Mouse (Mus musculus): ENCODE data around the gene Pxylp1.

The Pxylp1 gene

GRCm38 (mm10) chr9:96823005-96823404, 69.5 kb downstream of the Pxylp1 start:
- no peak for DNase-seq (ENCODE audit: low spot score)

GRCm38 (mm10) chr9:96818822-96819481, 73.5 kb downstream of the Pxylp1 start:
- DNase-seq (ENCODE audit: low spot score), result no peak

- peak; percentile 51 for DNase-seq (ENCODE audit: low spot score)
Observed at GRCm38 (mm10) chr9:96818128-96818821, 74.2 kb downstream of the Pxylp1 start.

GRCm38 (mm10) chr9:96811996-96812395, 80.5 kb downstream of the Pxylp1 start:
- no peak for DNase-seq (ENCODE audit: low spot score)

- DNase-seq (ENCODE audit: low spot score), result no peak
Observed at GRCm38 (mm10) chr9:96800131-96800825, 92.2 kb downstream of the Pxylp1 start.

GRCm38 (mm10) chr9:96797311-96797710, 95.2 kb downstream of the Pxylp1 start:
- DNase-seq (ENCODE audit: low spot score), result no peak

- no peak for DNase-seq (ENCODE audit: low spot score)
Observed at GRCm38 (mm10) chr9:96795399-96795928, 97.0 kb downstream of the Pxylp1 start.

GRCm38 (mm10) chr9:96794601-96795000, 97.9 kb downstream of the Pxylp1 start:
- DNase-seq (ENCODE audit: low spot score), result no peak

- no peak for DNase-seq (ENCODE audit: low spot score)
Observed at GRCm38 (mm10) chr9:96792543-96792942, 99.9 kb downstream of the Pxylp1 start.

GRCm38 (mm10) chr9:96790389-96791007, 102.0 kb downstream of the Pxylp1 start:
- no peak for DNase-seq (ENCODE audit: low spot score)

GRCm38 (mm10) chr9:96789906-96790305, 102.6 kb downstream of the Pxylp1 start:
- DNase-seq (ENCODE audit: low spot score), result no peak

GRCm38 (mm10) chr9:96787797-96788196, 104.7 kb downstream of the Pxylp1 start:
- no peak for DNase-seq (ENCODE audit: low spot score)

GRCm38 (mm10) chr9:96785871-96786342, 106.6 kb downstream of the Pxylp1 start:
- DNase-seq (ENCODE audit: low spot score), result no peak

GRCm38 (mm10) chr9:96785187-96785586, 107.3 kb downstream of the Pxylp1 start:
- no peak for DNase-seq (ENCODE audit: low spot score)

GRCm38 (mm10) chr9:96783667-96784066, 108.8 kb downstream of the Pxylp1 start:
- no peak for DNase-seq (ENCODE audit: low spot score)

- DNase-seq (ENCODE audit: low spot score), result no peak
Observed at GRCm38 (mm10) chr9:96783258-96783657, 109.2 kb downstream of the Pxylp1 start.

- no peak for DNase-seq (ENCODE audit: low spot score)
Observed at GRCm38 (mm10) chr9:96782062-96782461, 110.4 kb downstream of the Pxylp1 start.

Data from urinary bladder, postnatal 14 days (tissue).